Comparison of ENCODE assay signal across 8 mouse cellular contexts in the genomic region with DNA sequence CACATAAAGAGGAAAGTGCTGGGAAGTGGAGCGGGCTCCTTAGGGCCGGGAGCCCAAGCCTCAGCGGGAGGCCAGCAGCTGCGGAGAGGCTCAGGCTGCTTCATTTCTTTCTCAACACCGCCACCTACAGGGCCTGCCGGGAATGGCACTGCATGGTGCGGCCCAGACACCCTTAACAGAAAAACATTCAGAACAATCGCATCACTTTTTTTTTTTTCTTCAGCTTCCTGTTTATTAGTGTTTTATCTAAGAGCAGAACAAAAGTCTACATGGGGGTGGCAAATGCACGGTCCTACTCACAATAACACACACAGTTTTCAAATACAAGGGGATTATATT.
DNase-seq lines count a peak whose midpoint lies in the region; ATAC-seq and TF ChIP-seq lines count a peak whose summit lies in the region.

No protein-coding gene starts in this region.

- no peaks in the 10 kb centered on the region for H3K27me3 ChIP-seq in ES-Bruce4 (ENCODE audit: control insufficient read depth, insufficient read depth, low read length, poor library complexity, severe bottlenecking)
- H3K27me3 ChIP-seq in forebrain, embryonic 14.5 days (replicated peaks; ENCODE audit: control insufficient read depth, insufficient read depth, low read length), result no peaks in the 10 kb centered on the region; the same call in 1 of the 2 replicates
- peaks cover 11% of the 10 kb centered on the region; the same call in 1 of the 2 replicates for H3K27me3 ChIP-seq in neural tube, embryonic 15.5 days (replicated peaks)

- intact Hi-C loops in heart, postnatal 25 days (cut with DNase I), result loop anchor here (1.0 to 5.0 kb wide), 4 partner anchors 176 to 507 kb away; no protein-coding TSS in a partner anchor

- peak; percentile 92 for DNase-seq in forebrain, embryonic 14.5 days (ENCODE audit: low spot score)
- peak; percentile 80 for DNase-seq in heart, postnatal 25 days (ENCODE audit: low spot score)
- DNase-seq in layer of hippocampus, adult 11-12 months (ENCODE audit: low spot score), result peak; percentile 95
- peak; percentile 89 to 92 for DNase-seq in lung, adult 18-20 months
- peak; percentile 84 for DNase-seq in testis, postnatal 14 days (ENCODE audit: low spot score)

- TF ChIP-seq EP300 in ES-Bruce4 (IDR thresholded peaks at IDR 0.05; ENCODE audit: insufficient read depth, low read depth, low read length), result no peak

- peak; percentile 84 for ATAC-seq in cerebellum, adult (ENCODE audit: insufficient number of reproducible peaks, low FRiP score, low TSS enrichment)
- ATAC-seq in forebrain, embryonic 14.5 days, result peak; percentile 94
- ATAC-seq in neural tube, embryonic 15.5 days (ENCODE audit: low FRiP score), result peak; percentile 86

- peaks cover 3% of the 10 kb centered on the region for H3K4me1 ChIP-seq in ES-Bruce4 (ENCODE audit: control insufficient read depth, insufficient read depth, low read length)
- H3K4me1 ChIP-seq in forebrain, embryonic 14.5 days (ENCODE audit: control insufficient read depth, insufficient read depth, low read length), result no peaks in the 10 kb centered on the region
- H3K4me1 ChIP-seq in neural tube, embryonic 15.5 days, result no peaks in the 10 kb centered on the region

- no peaks in the 10 kb centered on the region for H3K36me3 ChIP-seq in ES-Bruce4 (ENCODE audit: control insufficient read depth, insufficient read depth, low read length, poor library complexity, severe bottlenecking)
- H3K36me3 ChIP-seq in forebrain, embryonic 14.5 days (ENCODE audit: control insufficient read depth, insufficient read depth, low read length), result no peaks in the 10 kb centered on the region
- H3K36me3 ChIP-seq in neural tube, embryonic 15.5 days, result no peaks in the 10 kb centered on the region

- H3K4me3 ChIP-seq in ES-Bruce4 (ENCODE audit: low read depth, low read length), result no peak overlapping the region
- no peak overlapping the region for H3K4me3 ChIP-seq in forebrain, embryonic 14.5 days (ENCODE audit: low read depth, low read length)
- H3K4me3 ChIP-seq in neural tube, embryonic 15.5 days (replicated peaks), result no peak overlapping the region

- H3K27ac ChIP-seq in ES-Bruce4 (ENCODE audit: insufficient read depth, low read length), result no peak overlapping the region
- H3K27ac ChIP-seq in forebrain, embryonic 14.5 days (ENCODE audit: low read depth, low read length), result no peak overlapping the region
- H3K27ac ChIP-seq in neural tube, embryonic 15.5 days (replicated peaks), result no peak overlapping the region

- TF ChIP-seq CTCF in ES-Bruce4 (IDR thresholded peaks at IDR 0.05; ENCODE audit: low read depth, low read length), result peak; percentile 78

- no peaks in the 10 kb centered on the region for H3K9me3 ChIP-seq in ES-Bruce4 (replicated peaks; ENCODE audit: control insufficient read depth, insufficient read depth, low read length, poor library complexity, severe bottlenecking)
- H3K9me3 ChIP-seq in forebrain, embryonic 14.5 days (replicated peaks; ENCODE audit: control insufficient read depth, low read length), result no peaks in the 10 kb centered on the region
- H3K9me3 ChIP-seq in neural tube, embryonic 15.5 days (replicated peaks), result no peaks in the 10 kb centered on the region

- 7% methylated on average over 9 of the region's 9 CpGs for WGBS in forebrain, embryonic 14.5 days
- 4% methylated on average over 9 of the region's 9 CpGs for WGBS in neural tube, embryonic 15.5 days

- H3K9ac ChIP-seq in ES-Bruce4 (ENCODE audit: low read depth, poor library complexity, severe bottlenecking), result no peak overlapping the region
- no peak overlapping the region for H3K9ac ChIP-seq in forebrain, embryonic 14.5 days (ENCODE audit: low read length)
- no peak overlapping the region for H3K9ac ChIP-seq in neural tube, embryonic 15.5 days (replicated peaks)

- H3K4me2 ChIP-seq in forebrain, embryonic 14.5 days (ENCODE audit: low read length), result no peak overlapping the region
- H3K4me2 ChIP-seq in neural tube, embryonic 15.5 days, result no peak overlapping the region

- TF ChIP-seq POLR2A in ES-Bruce4 (IDR thresholded peaks at IDR 0.05; ENCODE audit: insufficient read depth, low read length), result no peak
